Mouse (Mus musculus) neural tube, embryonic 10.5 days (tissue): ENCODE results near the gene Sorcs2.

Experiments used
- DNase-seq: peaks from one replicate; pipeline ENCODE4 v3.0.0-alpha.2; 2017; ENCODE audit warnings: low spot score; ENCODE audit errors: extremely low spot score

Gene Sorcs2

DNA sequence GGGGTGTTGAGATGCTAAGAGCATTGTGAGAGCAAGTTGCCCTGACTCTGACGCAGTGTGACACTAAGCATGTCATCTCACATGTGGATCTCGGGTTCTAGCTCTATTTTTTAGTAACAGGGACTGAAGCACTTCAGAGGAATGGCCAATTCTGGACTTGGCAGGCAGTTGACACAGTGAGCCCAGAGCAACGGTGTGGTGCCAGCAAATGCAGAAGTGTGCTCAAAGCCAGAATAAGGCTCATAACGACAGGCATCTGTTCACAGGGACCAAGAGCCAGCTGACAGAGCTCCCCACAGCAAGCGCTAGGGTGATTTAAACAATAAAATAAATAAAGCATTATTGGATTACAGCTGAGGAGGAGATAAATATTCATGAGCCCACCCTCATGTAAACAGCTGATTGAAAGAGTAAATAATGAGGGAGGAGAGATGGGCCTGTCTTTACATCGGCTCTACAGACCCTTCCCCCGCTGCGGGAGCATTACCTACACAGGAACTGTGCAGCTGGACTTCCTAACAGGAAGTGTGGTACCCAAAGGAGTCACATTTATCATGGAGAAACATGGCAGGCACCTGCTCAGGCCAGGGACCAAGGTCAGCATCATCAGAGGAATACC lies 267.4 kb downstream of the Sorcs2 start:
- no peak for DNase-seq

DNA sequence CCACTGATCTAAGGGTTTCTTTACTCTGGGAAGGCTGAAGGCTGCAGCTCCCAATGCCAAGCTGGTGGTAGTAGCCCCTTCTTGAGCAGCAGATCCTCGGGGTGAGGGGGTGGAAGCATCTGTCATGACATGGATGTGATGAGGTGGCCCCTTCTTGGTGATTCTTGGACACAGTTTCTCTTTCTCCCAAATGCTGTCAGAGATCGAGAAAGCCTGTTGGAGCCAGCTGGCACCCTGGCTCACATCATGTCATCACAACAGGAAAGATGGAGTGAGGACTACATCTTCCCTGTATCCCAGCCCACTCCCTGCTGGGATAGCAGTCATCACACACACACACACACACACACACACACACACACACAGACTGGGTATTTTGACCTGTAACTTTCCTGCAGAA lies 268.3 kb downstream of the Sorcs2 start:
- no peak for DNase-seq

DNA sequence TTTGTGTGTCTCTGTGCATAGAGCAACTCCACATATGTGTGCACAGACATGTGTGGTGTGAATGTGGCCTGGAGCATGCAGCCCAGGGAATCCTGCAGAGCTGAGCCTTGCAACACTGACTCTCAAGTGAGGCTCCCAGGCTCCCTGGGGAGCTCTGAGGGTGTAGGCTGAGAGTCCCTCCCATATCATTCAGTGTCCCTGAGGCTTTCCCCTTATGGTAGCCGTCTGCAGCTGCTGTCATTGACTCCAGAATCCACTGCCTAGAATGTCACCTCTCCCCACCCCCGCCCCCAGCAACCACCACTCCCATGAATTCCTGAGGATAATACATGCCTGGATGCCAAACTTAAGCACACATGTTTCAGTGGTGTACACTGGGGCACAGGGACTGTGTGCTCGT lies 269.4 kb downstream of the Sorcs2 start:
- no peak for DNase-seq

DNA sequence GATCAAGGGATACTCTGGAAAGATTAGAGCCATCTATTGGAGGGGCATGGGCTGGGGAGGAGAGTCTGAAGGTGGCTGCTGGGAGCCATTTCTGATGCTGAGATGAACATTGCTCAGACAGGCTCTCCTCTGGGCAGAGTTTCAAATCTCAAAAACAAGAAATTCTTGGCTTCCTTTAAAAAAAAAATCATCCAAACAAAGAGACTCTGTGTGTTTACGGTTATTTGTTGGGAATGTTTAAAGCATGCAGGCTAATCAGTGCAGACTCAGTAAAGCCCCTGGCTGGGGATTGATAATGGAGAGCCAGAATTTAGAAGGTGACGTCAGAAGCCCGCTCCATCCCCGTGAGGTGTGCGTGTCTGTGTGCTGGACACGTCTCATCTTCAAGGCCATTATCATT lies 272.9 kb downstream of the Sorcs2 start:
- DNase-seq = no peak

DNA sequence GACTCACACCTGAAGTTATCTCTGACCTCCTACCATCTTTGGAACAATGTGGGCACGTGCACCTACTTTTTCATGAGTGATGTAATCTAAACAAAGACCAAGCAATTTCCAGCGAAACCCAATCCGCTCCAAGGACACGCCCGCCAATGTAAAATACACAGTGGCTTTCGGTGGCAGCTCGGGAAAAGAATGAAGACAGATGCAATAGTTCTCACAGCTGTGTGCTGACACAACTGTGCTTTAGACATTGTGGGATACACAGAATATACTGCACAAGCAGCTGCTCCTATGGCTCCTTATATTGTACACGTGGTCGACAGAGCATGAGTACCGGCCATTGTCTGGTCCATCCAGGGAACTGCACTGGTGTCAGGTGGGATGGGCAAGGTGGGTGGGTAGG lies 275.0 kb downstream of the Sorcs2 start:
- no peak for DNase-seq

DNA sequence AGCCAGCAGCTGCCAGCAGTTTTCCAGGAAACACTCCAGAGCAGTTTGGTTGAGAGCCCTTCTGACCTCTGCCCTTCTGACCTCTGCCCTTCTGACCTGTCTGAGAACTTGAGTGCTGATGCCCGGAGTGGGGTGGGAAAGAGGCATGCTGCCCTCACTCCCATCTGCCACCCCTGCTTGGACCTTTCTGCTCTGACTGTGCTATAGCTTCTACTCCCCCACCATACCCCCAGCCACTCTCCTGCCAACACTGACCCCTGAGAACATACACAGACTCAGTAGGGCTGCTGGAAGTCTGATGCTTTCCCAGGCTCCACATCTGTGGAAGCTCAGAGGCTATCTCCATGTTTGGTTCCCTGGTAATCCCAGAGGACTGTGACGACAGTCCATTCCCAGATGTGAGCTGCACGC lies 277.0 kb downstream of the Sorcs2 start:
- peak; percentile 60 for DNase-seq

DNA sequence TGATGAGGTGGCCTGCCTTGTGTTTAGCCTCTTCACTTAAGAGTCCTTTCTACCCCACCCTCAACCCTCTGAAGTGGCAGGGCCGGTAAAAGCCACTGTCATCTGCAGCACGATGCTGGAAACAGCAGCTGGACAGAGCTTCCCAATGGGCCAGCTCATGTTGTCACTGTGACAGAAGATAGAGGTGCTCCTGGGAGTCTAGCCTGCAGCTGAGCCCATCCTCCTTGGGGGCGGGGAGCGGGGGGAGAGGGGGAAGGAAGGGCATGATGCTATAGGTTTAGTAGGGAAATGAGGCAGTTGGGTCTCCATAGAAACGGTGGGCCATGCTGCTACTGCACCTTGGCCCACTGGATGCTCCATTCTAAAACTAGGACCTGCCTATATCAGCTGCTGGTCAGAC lies 279.9 kb downstream of the Sorcs2 start:
- no peak for DNase-seq

DNA sequence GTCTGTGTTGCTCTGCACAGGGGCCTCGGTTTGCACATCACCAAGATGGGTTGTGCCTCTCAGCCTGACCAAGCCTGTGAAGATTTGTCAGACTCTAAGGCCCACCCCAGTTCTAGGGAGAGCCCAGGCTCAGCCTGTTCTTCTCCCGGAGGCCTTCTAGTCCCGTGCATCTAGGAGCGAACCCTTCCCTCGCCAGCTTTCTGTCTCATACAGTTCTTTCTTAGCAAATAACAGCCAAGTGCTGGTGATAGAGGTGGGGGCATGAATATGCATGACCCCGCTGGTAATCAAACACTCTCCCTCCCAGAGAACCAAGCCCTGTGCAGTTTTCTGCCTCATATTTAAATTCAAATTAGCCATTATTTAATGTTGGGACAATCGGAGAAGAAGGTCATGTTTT lies 282.4 kb downstream of the Sorcs2 start:
- DNase-seq = no peak

DNA sequence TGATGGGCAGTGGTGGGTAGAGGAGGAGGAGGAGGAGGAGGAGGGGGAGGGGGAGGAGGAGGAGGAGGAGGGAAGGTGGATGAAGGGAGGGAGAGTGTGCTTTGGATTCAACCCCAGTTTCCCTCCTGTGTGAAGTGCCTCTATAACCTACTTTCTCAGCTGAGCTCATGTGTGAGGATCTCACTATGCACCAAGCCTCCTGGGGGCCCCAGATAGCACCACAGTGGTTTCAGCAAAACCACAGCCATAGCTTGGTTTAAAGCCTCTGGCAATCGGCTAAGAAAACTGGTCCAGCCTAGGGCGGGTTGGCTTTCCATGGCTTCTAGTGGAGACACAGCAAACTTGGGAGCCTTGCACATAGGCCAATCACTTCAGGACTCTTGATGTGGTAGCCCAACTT lies 284.2 kb downstream of the Sorcs2 start:
- DNase-seq = no peak

DNA sequence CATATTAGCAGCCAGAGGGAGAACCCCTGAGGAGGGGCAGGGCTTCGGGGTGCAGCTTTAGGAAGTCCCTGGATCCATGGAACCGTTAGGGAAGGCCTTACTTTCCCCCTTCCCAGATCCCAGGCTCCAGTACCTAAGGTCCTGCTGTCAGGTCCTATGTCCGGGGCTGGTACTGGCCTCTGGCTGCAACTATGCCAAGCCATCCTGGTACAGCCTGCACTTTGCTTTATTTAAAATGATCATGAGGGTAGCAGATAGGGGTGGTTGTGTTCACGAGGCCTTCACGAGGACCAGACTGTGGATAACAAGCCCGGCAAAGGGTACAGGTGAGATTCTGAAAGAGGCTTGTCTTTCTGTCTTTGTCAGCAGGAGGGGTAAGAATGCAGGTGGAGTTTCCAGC lies 285.2 kb downstream of the Sorcs2 start:
- DNase-seq = no peak

DNA sequence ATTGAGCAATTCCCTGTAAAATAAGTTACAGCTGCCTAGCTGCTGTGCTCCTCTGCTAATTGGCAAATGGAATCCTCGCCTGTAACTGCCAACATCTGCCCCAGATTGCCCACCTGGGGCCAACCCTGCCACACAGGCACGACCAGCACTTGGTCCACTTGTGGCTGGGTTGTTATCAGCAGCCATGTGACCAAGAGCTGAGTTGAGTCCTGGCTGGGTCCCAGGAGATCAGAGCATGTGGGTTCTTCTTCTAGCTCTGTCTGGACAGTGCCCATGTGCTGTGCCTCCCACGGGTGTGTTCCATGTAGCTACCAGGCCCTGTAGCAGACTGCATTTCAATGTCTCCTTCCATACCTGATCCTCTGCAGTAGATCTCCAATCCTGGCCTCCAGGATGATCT lies 286.4 kb downstream of the Sorcs2 start:
- DNase-seq = no peak

DNA sequence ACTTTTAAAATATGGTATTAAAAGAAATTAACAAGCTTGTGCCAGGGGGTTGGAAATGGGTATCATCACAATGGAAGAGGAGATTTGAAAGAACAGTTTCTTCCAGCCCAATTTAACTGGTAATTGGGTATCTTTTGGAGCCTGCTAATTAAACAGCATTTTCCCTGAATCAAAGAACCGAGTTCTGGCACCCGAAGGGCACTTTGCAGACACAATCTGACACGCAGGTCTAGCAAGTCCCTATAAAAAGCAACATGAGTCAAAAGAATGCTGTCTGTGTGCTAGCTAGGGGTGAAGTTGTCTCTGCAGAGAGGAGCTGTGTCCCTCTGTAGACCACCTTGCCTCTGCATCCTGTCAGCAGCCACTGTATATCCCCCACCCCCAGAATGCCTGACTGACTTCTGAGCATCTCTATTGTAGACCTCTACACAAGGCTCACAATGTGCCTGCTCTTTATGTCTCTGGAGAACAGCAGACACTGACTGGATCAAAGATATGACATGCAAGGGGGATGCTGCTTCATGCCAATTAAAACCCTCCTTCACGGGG lies 289.5 kb downstream of the Sorcs2 start:
- DNase-seq = no peak

DNA sequence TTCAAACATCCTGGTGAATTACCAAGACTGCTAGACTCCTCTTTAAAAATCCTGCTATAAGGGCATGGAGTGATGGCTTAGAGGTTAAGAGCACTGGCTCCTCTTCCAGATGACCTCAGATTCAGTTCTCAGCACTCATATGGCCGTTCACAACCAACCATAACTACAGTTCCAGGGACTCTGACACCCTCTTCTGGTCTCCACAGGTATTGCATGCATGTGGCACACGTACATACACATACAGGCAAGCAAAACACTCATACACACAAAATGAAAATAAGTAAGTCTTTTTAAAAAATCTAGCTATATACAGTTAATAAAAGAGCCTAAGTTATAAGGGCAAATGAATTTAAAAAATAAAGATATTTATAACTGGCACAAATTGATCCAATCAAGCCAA lies 294.5 kb downstream of the Sorcs2 start:
- DNase-seq = no peak

DNA sequence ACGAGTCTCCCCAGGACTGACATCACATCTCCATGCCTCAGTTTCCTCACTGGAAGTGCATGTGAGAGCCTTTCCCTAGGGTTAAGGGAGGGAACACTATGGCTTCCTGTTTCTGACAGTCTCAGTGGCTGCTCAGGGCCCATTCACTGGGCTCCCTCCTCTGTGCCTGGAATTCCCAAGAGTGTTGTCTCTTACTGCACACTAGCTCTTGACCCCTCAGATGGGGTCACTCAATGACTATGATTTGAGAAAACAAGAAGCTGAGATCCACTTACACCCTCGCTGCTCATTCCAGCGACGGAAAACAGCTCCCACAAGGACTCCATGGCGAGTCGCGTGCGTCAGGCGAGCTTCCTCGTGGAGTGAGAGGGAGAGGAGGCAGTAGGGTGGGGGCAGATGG lies 296.8 kb downstream of the Sorcs2 start:
- DNase-seq = no peak

DNA sequence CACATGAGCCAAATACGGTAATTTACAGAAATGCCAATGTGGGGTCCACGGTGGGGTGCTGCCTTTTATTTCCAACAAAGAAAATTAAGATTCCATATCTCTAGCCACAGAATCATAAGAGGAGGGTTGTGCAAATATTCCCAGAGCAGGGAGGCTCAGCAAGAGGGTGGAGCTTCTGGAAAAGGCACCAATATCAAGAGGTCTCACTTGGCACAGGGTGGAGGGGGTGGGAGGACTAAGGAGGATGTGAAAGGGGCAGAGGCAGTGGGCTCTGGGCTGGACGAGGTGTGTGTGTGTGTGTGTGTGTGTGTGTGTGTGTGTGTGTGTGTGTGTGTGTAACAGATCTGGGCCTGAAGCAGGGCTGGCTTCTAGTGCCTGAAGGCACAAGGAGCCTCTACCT lies 297.5 kb downstream of the Sorcs2 start:
- no peak for DNase-seq

DNA sequence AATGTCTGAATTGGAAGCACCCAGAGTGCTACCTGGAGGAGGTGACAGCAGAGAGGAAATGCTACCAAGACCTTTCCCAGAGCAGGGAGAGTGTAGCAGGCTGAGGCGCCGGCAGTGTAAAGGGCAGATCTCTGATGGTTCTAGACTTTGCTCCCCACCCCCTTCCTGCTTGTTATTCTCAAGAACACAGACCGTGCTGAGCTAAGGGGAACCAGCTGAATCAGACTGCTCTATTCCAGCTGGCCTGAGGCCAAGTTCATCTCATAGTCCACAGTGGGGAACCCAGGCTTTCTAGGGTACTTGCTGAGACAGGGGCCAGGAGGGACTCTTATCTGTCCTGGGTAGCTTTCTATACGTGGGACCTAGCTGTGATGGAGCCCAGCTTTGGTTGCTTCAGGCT lies 298.3 kb downstream of the Sorcs2 start:
- no peak for DNase-seq

DNA sequence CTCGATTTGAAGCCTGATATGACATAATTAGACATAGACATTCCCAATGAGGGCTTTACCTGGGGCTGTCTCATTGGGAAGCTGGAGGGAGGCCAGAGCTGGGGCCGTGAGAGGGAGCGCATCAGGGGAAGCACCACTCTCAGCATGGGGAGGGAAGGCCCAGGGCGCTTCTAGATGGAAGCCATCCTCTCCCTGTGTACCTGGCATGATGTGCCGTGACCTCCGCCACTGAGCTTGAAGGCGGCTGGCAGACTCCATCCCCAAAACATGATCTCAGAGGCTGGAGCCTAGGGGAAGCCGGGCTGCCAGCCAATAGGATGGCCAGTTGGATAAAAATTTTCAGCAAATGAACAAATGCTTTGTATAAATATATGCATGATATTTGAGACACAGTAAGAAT lies 301.9 kb downstream of the Sorcs2 start:
- no peak for DNase-seq

DNA sequence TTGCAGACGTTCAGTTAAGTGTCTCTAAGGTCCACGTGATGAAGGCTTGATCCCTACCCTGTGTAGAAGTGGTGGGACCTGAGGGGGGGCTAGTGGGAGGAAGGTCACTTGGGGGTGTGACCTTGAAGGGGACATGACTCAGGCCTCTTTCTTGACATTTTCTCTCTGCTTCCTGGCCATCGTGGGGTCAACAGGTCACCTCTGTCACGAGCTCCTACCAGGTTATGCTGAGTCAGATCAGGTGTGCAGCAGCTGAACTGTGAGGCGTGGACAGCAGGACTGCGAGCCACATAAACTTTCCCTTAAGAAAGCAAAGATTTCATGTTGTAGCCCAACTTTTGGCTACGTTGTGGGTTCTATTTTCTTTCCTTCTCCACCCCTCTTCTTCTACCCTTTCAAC lies 307.9 kb downstream of the Sorcs2 start:
- DNase-seq = no peak

DNA sequence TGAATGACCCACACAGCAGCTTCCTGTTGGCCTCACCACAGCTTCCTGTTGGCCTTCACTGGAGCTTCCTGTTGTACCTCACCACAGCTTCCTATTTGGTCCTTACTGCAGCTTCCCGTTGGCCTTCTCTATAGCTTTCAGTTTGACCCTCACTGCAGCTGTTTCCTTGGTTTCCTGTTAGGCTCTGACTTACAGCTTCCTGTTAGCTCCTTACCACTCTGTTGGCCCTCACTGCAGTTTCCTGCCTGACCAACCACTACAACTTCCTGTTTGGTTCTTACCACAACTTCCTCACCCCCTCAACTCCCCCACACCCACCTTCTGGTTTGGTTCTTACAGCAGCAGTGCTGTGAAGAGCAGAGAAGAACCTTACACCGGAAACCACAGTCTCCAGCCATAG lies 308.7 kb downstream of the Sorcs2 start:
- DNase-seq = no peak

DNA sequence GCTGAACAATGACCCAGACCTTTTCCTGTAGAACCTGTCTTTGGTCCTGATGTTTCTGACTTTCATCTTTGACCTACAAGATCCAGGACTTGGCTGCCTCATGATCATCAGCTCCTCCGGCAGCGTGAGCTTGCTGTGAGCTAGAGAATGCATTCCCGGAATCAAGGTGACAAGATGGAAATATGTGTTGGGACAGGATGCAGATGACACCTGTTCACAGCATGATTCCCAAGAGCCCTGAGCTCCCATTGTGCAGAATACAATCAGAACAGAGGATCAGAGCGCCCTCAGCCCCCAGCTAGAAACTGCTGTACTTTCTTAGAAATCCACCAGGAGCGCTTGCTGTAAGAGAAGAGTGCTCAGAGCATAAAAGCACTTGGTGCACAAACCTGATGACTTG lies 311.0 kb downstream of the Sorcs2 start:
- DNase-seq = no peak

DNA sequence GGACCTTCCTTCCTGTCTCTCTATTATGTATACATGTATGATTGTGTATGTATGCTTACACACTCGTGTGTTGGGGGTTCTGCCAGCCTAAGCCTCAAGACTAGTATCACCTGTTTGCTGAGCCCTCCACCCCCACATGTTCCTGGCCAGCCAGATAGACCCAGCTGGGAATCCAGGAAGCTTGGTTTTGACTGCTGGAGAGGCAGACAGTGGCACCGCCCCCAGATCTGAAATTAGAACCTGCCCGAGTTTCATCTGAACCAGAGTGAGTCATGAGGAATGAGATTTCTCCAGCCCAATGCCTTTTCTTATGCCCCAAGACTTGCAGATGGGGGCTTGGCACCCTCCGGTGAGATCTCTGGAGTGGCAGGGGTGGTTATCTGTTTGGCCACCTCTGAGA lies 312.3 kb downstream of the Sorcs2 start:
- DNase-seq = no peak

DNA sequence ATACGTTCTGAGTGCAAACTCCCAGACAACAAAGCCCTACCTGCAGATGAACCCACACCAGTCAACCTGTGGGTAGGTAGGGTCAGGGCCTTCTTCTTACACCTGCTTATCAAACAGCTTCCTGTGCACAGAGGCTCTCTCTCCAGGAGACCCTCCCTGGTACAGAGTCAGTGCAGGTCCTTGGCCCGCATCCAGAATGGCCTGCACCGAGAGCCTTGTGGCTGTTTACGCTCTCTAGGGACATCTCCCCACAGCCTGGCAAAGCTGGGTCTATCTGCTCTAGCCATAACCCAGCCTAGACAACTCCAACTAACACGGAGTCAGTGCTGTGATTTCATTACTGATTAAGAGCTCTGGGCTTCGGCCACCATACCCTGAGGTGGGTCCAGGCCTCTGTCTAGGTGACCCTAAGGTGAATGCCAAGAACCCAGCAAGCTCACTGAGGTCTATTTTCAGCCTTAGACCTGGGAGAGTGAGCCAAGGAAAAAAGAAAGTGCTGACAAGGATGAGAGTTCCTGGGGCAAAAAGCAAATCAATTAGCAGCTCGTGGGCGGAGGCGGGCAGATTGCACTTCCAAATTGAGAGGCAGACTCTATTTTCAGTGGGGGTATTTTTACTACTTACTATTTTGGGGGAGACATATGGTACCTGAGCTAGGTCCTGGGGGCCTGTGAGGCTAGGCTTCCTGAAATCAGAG lies 313.9 kb downstream of the Sorcs2 start:
- no peak for DNase-seq

DNA sequence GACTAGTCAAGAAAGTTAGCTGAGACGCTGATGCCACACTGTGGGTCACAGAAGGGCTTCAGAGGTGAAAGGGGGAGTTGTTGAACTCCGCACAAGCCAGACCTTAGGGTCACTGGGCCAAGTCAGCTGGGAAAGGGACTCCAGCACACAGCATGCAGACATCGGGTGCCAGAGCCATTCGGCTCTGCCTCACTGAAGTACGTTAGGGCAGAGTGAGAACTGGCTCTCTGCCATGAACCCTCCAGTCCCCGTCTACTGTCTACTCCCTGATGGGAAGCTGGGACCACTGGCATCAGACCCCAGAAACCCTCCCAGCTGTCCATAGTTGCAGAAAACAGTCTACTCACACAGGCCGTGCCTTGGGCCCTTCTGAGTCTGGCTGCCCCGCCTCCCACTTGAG lies 316.9 kb downstream of the Sorcs2 start:
- DNase-seq = no peak
